Mouse (Mus musculus): ENCODE results near the gene Akap6. TPM values are rescaled to one million over a fixed set of nuclear protein-coding genes. Genes with fewer than 3 reads are reported as not detected.

Akap6 gene
- polyA plus RNA-seq, 1 experiment from 2014 or later, result 19.4 TPM

DNA sequence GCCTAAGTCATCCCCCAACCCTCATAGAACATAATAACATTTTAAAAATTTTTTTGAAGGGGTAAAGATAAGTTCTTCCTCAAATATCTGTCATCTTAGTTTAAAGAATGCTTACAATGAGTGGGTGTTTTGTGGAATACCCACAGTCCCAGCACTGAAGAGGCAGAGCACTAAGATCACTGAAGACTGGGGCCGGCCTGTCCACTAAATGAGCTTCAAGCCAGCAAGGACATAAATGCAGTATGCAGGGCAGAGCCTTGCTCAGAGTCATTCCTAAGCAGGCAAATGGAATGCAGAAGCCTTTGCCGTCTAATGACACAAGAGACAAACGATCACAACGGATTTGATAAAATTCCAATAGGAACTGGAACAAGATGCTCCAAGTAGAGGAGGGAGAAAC is 242.8 kb downstream of the Akap6 start:
- Histone ChIP-seq H3K9me3 (no peaks in the 10 kb centered on the region), H3K4me1 (peaks cover 6% of the 10 kb centered on the region; the same call in 1 of the 2 replicates), H3K4me3 (no peak overlapping the region), H3K9ac (replicated peaks) (no peak overlapping the region), H3K27me3 (no peaks in the 10 kb centered on the region), H3K4me2 (replicated peaks) (no peak overlapping the region), H3K27ac (replicated peaks) (no peak overlapping the region), H3K36me3 (no peaks in the 10 kb centered on the region)
- ATAC-seq (replicated peaks), result no peak
- WGBS, result 86% methylated on average over 4 of the region's 4 CpGs

DNA sequence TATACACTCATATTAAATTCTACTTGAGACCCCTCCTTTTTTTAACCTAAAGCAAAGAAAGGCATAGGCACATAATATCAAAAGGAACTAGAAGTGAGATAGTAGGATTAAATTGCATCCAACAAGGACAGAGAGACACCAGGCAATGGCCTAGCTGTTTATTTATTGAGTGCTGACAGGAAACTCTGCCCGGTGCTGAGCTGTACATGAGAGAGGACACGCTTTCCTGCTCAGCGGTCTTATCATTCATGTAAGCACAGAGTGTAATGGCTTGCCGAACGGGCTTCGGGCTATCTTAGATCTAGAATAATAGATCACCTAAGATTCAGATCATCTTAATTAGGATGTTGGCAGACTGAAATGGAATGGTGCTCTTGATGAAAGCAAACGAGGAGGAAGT is 245.1 kb downstream of the Akap6 start:
- H3K4me1 ChIP-seq, result no peaks in the 10 kb centered on the region
- H3K4me2 ChIP-seq (replicated peaks), result no peak overlapping the region
- no peak overlapping the region for H3K27ac ChIP-seq (replicated peaks)
- H3K27me3 ChIP-seq, result no peaks in the 10 kb centered on the region
- no peak for ATAC-seq (replicated peaks)
- 74% methylated on average over 7 of the region's 7 CpGs for WGBS
- no peak overlapping the region for H3K9ac ChIP-seq (replicated peaks)
- H3K4me3 ChIP-seq, result no peak overlapping the region
- H3K9me3 ChIP-seq, result no peaks in the 10 kb centered on the region
- no peaks in the 10 kb centered on the region for H3K36me3 ChIP-seq

- H3K36me3 ChIP-seq, result no peaks in the 10 kb centered on the region
- no peaks in the 10 kb centered on the region for H3K27me3 ChIP-seq
- H3K9ac ChIP-seq (replicated peaks), result no peak overlapping the region
- 87% methylated on average over 2 of the region's 2 CpGs for WGBS
- no peaks in the 10 kb centered on the region for H3K4me1 ChIP-seq
- H3K4me2 ChIP-seq (replicated peaks), result no peak overlapping the region
- H3K4me3 ChIP-seq, result no peak overlapping the region
- H3K9me3 ChIP-seq, result no peaks in the 10 kb centered on the region
- ATAC-seq (replicated peaks), result no peak
- no peak overlapping the region for H3K27ac ChIP-seq (replicated peaks)
These were observed 245.8 kb downstream of the Akap6 start for GRCm38 (mm10) chr12:52944949-52945348.

DNA sequence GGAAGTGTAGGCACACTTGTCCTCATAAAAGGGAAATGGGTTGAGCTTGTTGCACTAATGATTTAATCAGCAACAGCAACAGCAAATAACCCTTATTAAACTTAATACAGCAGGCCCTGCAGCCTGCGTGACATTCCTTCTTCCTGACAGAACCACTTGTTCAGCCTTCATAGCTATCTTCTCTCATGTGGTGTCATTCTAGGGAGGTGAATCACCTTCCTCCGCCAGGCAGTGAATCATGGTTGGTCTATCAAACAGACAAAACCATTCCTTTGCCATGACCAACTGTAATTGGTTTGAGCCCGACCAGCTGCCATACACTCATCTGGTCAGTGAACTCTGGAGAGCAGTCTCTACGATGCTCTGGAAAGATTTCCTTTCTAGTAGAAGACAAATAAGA is 251.5 kb downstream of the Akap6 start:
- H3K4me3 ChIP-seq, result no peak overlapping the region
- H3K9me3 ChIP-seq, result no peaks in the 10 kb centered on the region
- no peaks in the 10 kb centered on the region for H3K4me1 ChIP-seq
- no peak overlapping the region for H3K4me2 ChIP-seq (replicated peaks)
- no peak overlapping the region for H3K27ac ChIP-seq (replicated peaks)
- H3K27me3 ChIP-seq, result no peaks in the 10 kb centered on the region
- no peak overlapping the region for H3K9ac ChIP-seq (replicated peaks)
- ATAC-seq (replicated peaks), result no peak
- no peaks in the 10 kb centered on the region for H3K36me3 ChIP-seq
- 70% methylated on average over 4 of the region's 4 CpGs for WGBS

- no peaks in the 10 kb centered on the region for H3K4me1 ChIP-seq
- H3K9ac ChIP-seq (replicated peaks), result no peak overlapping the region
- no peaks in the 10 kb centered on the region for H3K36me3 ChIP-seq
- no peak overlapping the region for H3K27ac ChIP-seq (replicated peaks)
- 62% methylated on average over 3 of the region's 3 CpGs for WGBS
- ATAC-seq (replicated peaks), result no peak
- no peaks in the 10 kb centered on the region for H3K9me3 ChIP-seq
- no peak overlapping the region for H3K4me3 ChIP-seq
- H3K27me3 ChIP-seq, result no peaks in the 10 kb centered on the region
- no peak overlapping the region for H3K4me2 ChIP-seq (replicated peaks)
These were observed 258.4 kb downstream of the Akap6 start for GRCm38 (mm10) chr12:52957587-52957986.

- H3K4me3 ChIP-seq, result no peak overlapping the region
- WGBS, result 47% methylated on average over 3 of the region's 3 CpGs
- no peaks in the 10 kb centered on the region for H3K36me3 ChIP-seq
- H3K4me1 ChIP-seq, result no peaks in the 10 kb centered on the region
- H3K4me2 ChIP-seq (replicated peaks), result no peak overlapping the region
- H3K9me3 ChIP-seq, result no peaks in the 10 kb centered on the region
- no peak overlapping the region for H3K27ac ChIP-seq (replicated peaks)
- H3K9ac ChIP-seq (replicated peaks), result no peak overlapping the region
- no peaks in the 10 kb centered on the region for H3K27me3 ChIP-seq
- no peak for ATAC-seq (replicated peaks)
These were observed 258.8 kb downstream of the Akap6 start for GRCm38 (mm10) chr12:52957994-52958393.

DNA sequence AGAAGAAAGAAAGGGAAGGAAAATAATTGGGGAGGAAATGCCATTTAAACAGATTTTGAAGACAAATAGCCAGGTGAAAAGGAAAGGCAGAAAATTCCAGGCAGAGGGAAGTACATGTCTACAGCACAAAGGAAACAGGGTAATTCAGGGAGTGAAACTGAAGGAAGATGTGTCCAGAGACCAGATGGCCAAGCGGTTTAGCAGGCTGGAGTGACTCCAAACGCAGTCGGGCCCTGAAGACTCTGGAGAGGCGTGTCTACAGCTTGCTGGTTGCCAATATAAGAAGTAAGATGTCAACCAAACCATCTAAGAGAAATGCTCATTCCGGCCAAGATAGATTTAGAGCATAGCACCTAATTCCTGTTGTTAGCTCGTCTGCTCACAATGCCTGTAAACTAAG is 292.6 kb downstream of the Akap6 start:
- Histone ChIP-seq H3K27ac (replicated peaks) (no peak overlapping the region), H3K9me3 (no peaks in the 10 kb centered on the region), H3K4me1 (0 out of 2 replicates have a peak, but pooled peaks cover 5% of the 10 kb centered on the region), H3K36me3 (no peaks in the 10 kb centered on the region), H3K9ac (replicated peaks) (no peak overlapping the region), H3K27me3 (no peaks in the 10 kb centered on the region), H3K4me3 (no peak overlapping the region), H3K4me2 (replicated peaks) (no peak overlapping the region)
- no peak for ATAC-seq (replicated peaks)
- 65% methylated on average over 6 of the region's 6 CpGs for WGBS

- no peaks in the 10 kb centered on the region for H3K4me1 ChIP-seq
- H3K4me3 ChIP-seq, result no peak overlapping the region
- no peaks in the 10 kb centered on the region for H3K9me3 ChIP-seq
- no peak overlapping the region for H3K9ac ChIP-seq (replicated peaks)
- H3K27ac ChIP-seq (replicated peaks), result no peak overlapping the region
- WGBS, result 11% methylated on average over 3 of the region's 3 CpGs
- H3K27me3 ChIP-seq, result no peaks in the 10 kb centered on the region
- H3K36me3 ChIP-seq, result 0 out of 2 replicates have a peak, but pooled peaks cover 4% of the 10 kb centered on the region
- ATAC-seq (replicated peaks), result no peak
- H3K4me2 ChIP-seq (replicated peaks), result no peak overlapping the region
These were observed 313.2 kb downstream of the Akap6 start for GRCm38 (mm10) chr12:53012336-53012735.

DNA sequence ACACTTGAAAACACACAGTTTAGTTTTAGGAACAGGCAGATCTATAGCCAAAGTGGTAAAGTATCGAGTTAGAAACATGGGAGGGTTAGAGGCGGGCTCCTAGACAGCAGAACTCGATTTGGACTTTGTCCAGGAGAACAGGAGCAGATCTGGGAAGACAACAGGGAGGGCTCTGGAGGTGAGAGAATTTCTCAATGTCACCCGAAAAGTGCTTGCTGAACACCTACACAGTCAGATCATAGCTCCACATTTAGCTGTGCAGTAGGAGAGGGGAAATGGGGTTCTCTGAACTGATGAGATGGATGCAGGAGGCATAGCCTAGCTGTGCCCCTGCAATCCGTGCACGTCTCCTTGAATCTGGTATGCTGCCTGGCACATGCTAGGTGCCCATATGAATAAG is 315.4 kb downstream of the Akap6 start:
- H3K9ac ChIP-seq (replicated peaks), result no peak overlapping the region
- WGBS, result 84% methylated on average over 6 of the region's 6 CpGs
- ATAC-seq (replicated peaks), result no peak
- no peak overlapping the region for H3K4me3 ChIP-seq
- no peak overlapping the region for H3K27ac ChIP-seq (replicated peaks)
- H3K27me3 ChIP-seq, result no peaks in the 10 kb centered on the region
- H3K9me3 ChIP-seq, result no peaks in the 10 kb centered on the region
- 0 out of 2 replicates have a peak, but pooled peaks cover 4% of the 10 kb centered on the region for H3K36me3 ChIP-seq
- no peaks in the 10 kb centered on the region for H3K4me1 ChIP-seq
- no peak overlapping the region for H3K4me2 ChIP-seq (replicated peaks)

GRCm38 (mm10) chr12:53024575-53025246 is 325.5 kb downstream of the Akap6 start:
- ATAC-seq (replicated peaks), result no peak
- WGBS, result 62% methylated on average over 9 of the region's 9 CpGs
- no peaks in the 10 kb centered on the region for H3K36me3 ChIP-seq
- no peak overlapping the region for H3K27ac ChIP-seq (replicated peaks)
- H3K9me3 ChIP-seq, result no peaks in the 10 kb centered on the region
- no peak overlapping the region for H3K9ac ChIP-seq (replicated peaks)
- H3K4me3 ChIP-seq, result no peak overlapping the region
- no peak overlapping the region for H3K4me2 ChIP-seq (replicated peaks)
- no peaks in the 10 kb centered on the region for H3K27me3 ChIP-seq
- H3K4me1 ChIP-seq, result peaks cover 11% of the 10 kb centered on the region

GRCm38 (mm10) chr12:53027308-53027707 is 328.1 kb downstream of the Akap6 start:
- ATAC-seq (replicated peaks), result no peak
- WGBS, result 71% methylated on average over 4 of the region's 4 CpGs
- peaks cover 12% of the 10 kb centered on the region for H3K4me1 ChIP-seq

DNA sequence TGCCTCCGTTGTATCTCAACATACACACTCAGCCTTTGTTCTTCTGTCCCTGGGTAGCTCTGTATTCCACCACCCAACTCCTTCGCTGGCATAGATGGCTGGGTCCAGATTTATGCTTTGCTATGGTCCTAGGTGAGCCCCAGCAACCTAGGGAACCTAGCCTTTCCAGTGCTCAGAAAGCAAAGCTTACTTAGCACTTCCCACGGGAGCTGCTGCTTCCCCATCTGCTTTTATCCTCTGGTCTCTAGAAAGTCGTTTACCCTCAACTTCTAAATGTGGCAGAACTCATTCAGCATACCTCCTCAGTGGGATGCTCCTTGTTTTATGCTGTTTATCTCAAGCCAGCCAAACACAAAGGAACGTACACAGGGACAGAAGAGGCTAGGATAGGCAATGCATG is 329.7 kb downstream of the Akap6 start:
- Histone ChIP-seq H3K27me3 (no peaks in the 10 kb centered on the region), H3K36me3 (no peaks in the 10 kb centered on the region), H3K27ac (replicated peaks) (no peak overlapping the region), H3K9ac (replicated peaks) (no peak overlapping the region), H3K9me3 (no peaks in the 10 kb centered on the region), H3K4me3 (no peak overlapping the region), H3K4me2 (replicated peaks) (no peak overlapping the region), H3K4me1 (peaks cover 19% of the 10 kb centered on the region)
- WGBS, result 64% methylated on average over 5 of the region's 5 CpGs
- no peak for ATAC-seq (replicated peaks)

More at GRCm38 (mm10) chr12:53027308-53027707, 328.1 kb downstream of the Akap6 start:
- H3K4me2 ChIP-seq (replicated peaks), result no peak overlapping the region
- H3K9me3 ChIP-seq, result no peaks in the 10 kb centered on the region
- H3K27me3 ChIP-seq, result no peaks in the 10 kb centered on the region
- H3K9ac ChIP-seq (replicated peaks), result no peak overlapping the region
- H3K36me3 ChIP-seq, result no peaks in the 10 kb centered on the region
- no peak overlapping the region for H3K4me3 ChIP-seq
- H3K27ac ChIP-seq (replicated peaks), result no peak overlapping the region

- ATAC-seq (replicated peaks), result no peak
- no peaks in the 10 kb centered on the region for H3K27me3 ChIP-seq
- peaks cover 21% of the 10 kb centered on the region for H3K4me1 ChIP-seq
- 74% methylated on average over 6 of the region's 6 CpGs for WGBS
- H3K9me3 ChIP-seq, result no peaks in the 10 kb centered on the region
- H3K4me2 ChIP-seq (replicated peaks), result no peak overlapping the region
- no peak overlapping the region for H3K4me3 ChIP-seq
- no peak overlapping the region for H3K27ac ChIP-seq (replicated peaks)
- H3K36me3 ChIP-seq, result no peaks in the 10 kb centered on the region
- H3K9ac ChIP-seq (replicated peaks), result no peak overlapping the region
These were observed 330.7 kb downstream of the Akap6 start for GRCm38 (mm10) chr12:53029910-53030309.
